Mouse (Mus musculus) cerebellum, postnatal 4 days (tissue): ENCODE data around the gene Sulf2.

Experiments used
- DNase-seq, 2 experiments: peaks; one replicate each; pipeline ENCODE4 v3.0.0; 2022; ENCODE audit warnings: low spot score in 2 of 2, mixed read lengths in 1 of 2

Sulf2 gene

GRCm38 (mm10) chr2:166059684-166060423 lies 95.6 kb downstream of the Sulf2 start:
- DNase-seq, result peak in 1 of 2 experiments; percentile 59

- DNase-seq, result no peak
These were observed 101.4 kb downstream of the Sulf2 start for GRCm38 (mm10) chr2:166054002-166054539.

GRCm38 (mm10) chr2:166051966-166052365 lies 103.5 kb downstream of the Sulf2 start:
- DNase-seq, result no peak

GRCm38 (mm10) chr2:166051421-166051820 lies 104.0 kb downstream of the Sulf2 start:
- no peak for DNase-seq

GRCm38 (mm10) chr2:166048852-166049251 lies 106.6 kb downstream of the Sulf2 start:
- no peak for DNase-seq

- DNase-seq, result no peak
These were observed 107.5 kb downstream of the Sulf2 start for GRCm38 (mm10) chr2:166047931-166048330.

- DNase-seq, result no peak
These were observed 109.6 kb downstream of the Sulf2 start for GRCm38 (mm10) chr2:166045549-166046501.

- no peak for DNase-seq
These were observed 110.5 kb downstream of the Sulf2 start for GRCm38 (mm10) chr2:166045006-166045405.

GRCm38 (mm10) chr2:166042542-166042941 lies 112.9 kb downstream of the Sulf2 start:
- DNase-seq, result no peak

GRCm38 (mm10) chr2:166039681-166040080 lies 115.8 kb downstream of the Sulf2 start:
- DNase-seq, result no peak

GRCm38 (mm10) chr2:166035725-166036124 lies 119.7 kb downstream of the Sulf2 start:
- no peak for DNase-seq

GRCm38 (mm10) chr2:166034967-166035490 lies 120.4 kb downstream of the Sulf2 start:
- DNase-seq, result no peak

- DNase-seq, result no peak
These were observed 122.8 kb downstream of the Sulf2 start for GRCm38 (mm10) chr2:166032628-166033027.

- DNase-seq, result no peak
These were observed 124.1 kb downstream of the Sulf2 start for GRCm38 (mm10) chr2:166031120-166031929.

GRCm38 (mm10) chr2:166030256-166030995 lies 125.0 kb downstream of the Sulf2 start:
- no peak for DNase-seq

- no peak for DNase-seq
These were observed 126.2 kb downstream of the Sulf2 start for GRCm38 (mm10) chr2:166029232-166029631.

GRCm38 (mm10) chr2:166027834-166028233 lies 127.6 kb downstream of the Sulf2 start:
- no peak for DNase-seq

- DNase-seq, result no peak
These were observed 129.5 kb downstream of the Sulf2 start for GRCm38 (mm10) chr2:166025943-166026342.

GRCm38 (mm10) chr2:166024621-166025020 lies 130.8 kb downstream of the Sulf2 start:
- no peak for DNase-seq

- no peak for DNase-seq
These were observed 131.4 kb downstream of the Sulf2 start for GRCm38 (mm10) chr2:166024079-166024478.
